Mouse (Mus musculus) adrenal gland, postnatal 36 days (tissue): ENCODE data around the gene Pold4. TPM values are rescaled to one million over a fixed set of nuclear protein-coding genes. Genes with fewer than 3 reads are reported as not detected.
A peak's percentile ranks its signal among the peaks of the same experiment; 100 is the strongest.

Experiments used
- DNase-seq, 2 experiments: peaks; one replicate each; pipeline ENCODE4 v3.0.0; 2021; ENCODE audit warnings: mixed read lengths in 1 of 2
- long read RNA-seq, 2 experiments: library from polyadenylated mRNA; stranded (forward); transcript quantifications; one replicate each; pipeline ENCODE4 v2.0.0; 2021; ENCODE audit warnings: borderline sequencing depth in 2 of 2
- total RNA-seq, 2 experiments: library from RNA; stranded (reverse); gene quantifications; 2 replicates each; pipeline ENCODE4 v1.2.3; 2021

The Pold4 gene
- total RNA-seq, result 10 to 100 TPM; 50.2 to 54.4 TPM
- long read RNA-seq, experiment 1, transcript Pold4-201 (4 exons, 913 nt), result major isoform, 38 of 43 reads
- long read RNA-seq, experiment 1, partial matches to known transcripts, result 1 of 43 reads
- long read RNA-seq, experiment 1, other reads (novel, unspliced or antisense), result 4 of 43 reads
- long read RNA-seq, experiment 2, transcript Pold4-201 (4 exons, 913 nt), result major isoform, 13 of 19 reads
- long read RNA-seq, experiment 2, partial matches to known transcripts, result 1 of 19 reads
- long read RNA-seq, experiment 2, other reads (novel, unspliced or antisense), result 3 of 19 reads

DNA sequence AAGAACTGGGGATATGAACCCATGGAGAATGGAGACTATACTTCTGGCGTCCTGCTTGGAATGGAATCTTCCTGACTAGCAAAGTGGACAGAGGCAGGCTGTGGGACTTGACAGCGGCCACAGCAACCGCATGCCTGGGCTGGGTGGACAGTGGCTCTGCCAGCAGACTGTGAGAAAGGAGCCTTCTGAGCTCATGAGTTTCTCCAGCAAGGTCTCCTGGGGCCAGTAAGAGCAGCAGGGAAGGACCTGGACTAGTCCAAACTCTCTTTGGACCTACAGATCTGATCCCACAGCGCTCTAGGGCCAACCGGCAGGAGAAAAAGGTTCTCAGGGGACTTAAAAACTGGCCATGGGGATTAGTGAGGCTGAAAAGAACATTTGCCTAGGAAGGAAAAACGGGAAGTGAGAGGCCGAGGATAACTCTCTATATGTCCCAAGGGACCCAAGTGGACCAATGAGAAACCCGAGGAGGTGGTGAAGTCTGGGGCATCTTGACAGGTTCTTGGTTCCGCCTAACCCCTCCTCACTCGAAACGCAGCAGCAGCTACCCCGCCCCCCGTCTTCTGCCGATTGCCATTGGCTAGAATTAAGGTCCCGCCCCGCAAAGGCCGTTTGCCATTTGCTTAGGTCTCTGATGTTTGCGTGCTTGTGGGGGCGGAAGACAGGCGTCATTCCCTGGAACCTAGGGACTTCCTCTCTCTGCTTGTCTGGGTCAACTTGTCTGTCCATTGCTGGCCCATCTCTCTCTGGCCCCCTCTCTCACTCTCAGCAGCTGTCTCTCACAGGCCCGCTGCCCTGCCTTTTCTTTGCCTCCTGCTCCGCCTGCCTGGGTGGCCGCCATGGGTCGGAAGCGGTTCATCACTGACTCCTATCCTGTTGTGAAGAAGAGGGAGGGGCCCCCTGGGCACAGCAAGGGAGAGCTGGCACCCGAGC, at the start of gene Pold4:
Gene Pold4 (plus strand): TSS at position 647 of the 933 bp plus-strand sequence.
- peak; percentile 96 to 99 for DNase-seq

DNA sequence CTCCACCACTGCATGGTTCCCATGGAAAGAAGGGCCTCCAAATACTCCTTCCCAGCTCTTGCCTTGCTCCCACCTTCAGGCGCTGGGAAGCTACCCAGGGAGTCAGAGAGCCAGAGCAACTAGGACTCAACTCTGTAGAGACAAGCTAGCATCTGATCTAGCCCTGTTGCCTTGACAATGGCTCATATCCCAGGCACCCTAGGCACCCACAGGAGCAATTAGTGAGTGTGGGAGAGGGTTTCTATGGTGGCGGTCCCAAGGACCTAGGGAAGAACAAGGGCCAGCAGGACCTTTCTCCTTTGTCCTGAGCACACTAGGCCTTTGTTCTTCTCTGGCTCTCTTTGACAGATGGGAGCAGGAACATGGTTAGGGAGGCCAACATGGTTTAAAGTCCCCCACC, 48.0 kb upstream of the Pold4 start:
- no peak for DNase-seq

DNA sequence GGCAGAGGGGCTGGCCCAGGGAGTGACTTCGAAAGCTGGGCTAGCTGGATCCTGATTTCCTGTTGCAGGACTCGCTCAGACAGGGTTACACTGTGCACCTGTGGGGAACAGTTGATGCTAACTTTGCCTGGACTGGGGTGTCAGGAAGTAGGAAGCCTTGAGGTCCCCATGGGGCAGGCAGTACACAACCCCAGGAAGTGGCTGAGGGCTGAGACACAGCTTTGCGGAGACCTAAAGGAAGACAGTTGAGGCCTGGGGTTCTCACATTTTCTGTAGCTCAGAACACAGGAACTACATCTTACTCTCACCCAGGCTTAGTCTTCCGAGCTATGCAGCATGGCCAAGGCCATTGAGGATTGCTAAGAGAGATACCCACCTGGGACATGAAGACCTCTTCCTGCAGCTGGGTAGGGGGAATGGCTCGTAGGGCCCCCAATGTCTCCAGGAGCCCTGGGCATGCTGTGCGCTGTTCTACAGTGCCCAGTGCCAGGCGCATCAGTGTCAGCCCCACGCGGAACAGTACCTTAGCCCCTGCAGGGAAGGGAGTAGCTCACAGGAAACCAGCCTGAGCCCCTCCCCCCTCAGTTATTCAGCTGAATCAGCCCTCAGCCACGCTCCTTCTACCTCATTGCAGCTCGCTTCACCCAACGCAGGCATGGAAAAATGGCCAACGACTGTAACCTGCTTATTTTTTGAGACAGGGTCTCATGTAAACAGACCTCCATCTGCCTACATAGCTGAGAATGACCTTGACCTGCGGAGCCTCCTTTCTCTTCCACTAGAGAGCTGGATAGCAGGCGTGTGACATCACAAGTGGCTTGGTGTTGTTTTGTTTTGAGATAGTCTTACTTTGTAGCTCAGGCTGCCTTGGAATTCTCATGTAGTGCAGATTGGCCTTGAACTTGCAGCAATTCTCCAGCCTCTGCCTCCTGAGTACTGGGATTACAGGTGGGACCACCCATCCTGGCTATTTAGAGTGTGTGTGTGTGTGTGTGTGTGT, 46.4 kb upstream of the Pold4 start:
- peak in 1 of 2 experiments; percentile 55 for DNase-seq

GRCm38 (mm10) chr19:4187303-4187702, 44.4 kb upstream of the Pold4 start:
- DNase-seq, result no peak

- no peak for DNase-seq
Observed at GRCm38 (mm10) chr19:4189051-4189620, 42.6 kb upstream of the Pold4 start.

- peak in 1 of 2 experiments; percentile 55 for DNase-seq
Observed at GRCm38 (mm10) chr19:4190831-4191334, 40.8 kb upstream of the Pold4 start, which contains the start of gene Tbc1d10c. Gene Tbc1d10c (minus strand): TSS chr19:4191284.

DNA sequence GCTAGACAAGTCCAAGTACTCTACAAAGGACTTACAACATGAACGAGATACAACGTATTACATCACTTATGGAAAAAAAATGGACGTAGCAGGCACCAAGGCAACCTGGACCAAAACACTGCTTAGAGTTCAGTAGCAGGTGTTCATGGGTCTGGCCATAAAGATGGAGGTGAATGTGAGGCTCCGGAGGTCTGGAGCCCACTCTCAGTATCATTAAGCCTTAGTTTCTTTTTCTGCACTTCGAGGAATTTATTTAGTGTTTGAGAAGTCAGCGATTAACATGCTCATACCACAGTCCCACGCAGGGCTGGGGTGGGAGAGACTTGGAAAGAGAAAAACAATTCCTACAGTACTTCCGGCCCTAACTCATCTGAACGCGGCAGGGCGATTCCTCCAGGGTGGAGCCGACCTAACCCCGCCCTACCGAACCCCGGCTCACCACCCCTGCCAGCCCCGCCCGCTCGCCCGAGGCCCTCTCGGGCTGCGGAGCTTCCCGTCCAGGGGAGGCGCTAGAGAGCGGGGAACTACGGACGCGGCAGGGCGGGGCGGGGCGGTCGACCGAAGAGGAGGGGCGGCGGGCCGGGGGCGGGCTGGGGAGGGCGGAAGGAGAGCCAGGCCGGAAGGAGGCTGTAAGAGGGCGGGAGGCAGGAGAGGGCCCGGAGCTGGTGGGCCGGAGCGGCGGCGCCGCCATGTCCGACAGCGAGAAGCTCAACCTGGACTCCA, 40.0 kb upstream of the Pold4 start, which contains the start of gene Ppp1ca:
Gene Ppp1ca (plus strand): TSS at position 538 of the 723 bp plus-strand sequence.
- peak; percentile 98 to 99 for DNase-seq

DNA sequence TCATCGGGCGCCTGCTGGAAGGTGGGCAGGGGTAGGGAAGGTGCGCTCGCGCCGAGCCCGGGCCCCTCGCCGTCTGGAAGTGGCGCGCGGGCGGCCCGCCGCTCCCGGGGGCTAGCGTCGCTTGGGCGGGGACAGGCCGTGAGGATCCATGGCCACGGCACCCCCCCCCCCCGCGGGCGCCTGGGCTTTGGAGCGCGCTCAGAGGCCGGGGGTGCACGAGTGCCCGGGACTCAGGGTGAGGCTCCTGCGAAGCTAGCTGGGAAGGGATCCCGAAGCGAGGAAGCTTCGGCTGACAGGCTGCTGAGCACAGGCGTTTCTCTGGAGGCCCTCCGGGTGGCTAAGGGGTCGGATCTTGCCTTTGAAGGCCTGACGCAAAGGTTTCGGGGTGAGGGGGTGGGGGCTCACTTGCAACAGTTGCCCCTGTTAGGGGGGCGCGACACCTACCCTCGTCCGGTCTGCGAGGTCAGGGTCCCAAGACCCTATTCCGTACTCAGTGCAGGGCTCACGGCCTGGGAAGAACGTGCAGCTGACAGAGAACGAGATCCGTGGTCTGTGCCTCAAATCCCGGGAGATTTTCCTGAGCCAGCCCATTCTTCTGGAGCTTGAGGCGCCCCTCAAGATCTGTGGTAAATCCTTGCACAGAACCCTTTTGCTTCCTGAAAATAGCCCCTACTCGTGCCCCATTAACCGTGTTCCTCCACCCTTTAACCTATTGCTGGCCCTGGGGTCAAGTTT, 39.3 kb upstream of the Pold4 start:
- DNase-seq, result peak in 1 of 2 experiments; percentile 37

DNA sequence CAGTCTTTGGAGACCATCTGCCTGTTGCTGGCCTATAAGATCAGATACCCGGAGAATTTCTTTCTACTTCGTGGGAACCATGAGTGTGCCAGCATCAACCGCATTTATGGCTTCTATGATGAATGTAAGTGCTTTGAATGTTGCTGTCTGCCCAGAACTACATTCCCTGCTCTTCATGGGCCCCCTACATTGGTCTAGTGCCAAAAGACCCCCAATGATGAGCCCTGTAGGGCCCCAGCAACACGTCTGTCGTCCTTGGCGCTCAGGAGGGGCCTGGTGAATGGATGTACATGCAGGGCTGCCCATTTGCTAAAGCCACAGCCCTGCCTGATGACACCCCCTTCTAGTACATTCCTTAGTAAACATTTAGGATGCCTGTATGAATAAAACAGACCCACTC, 38.6 kb upstream of the Pold4 start:
- no peak for DNase-seq

GRCm38 (mm10) chr19:4194021-4194724, 37.5 kb upstream of the Pold4 start:
- DNase-seq, result peak; percentile 47 to 62

GRCm38 (mm10) chr19:4194776-4195650, 36.7 kb upstream of the Pold4 start:
- peak in 1 of 2 experiments; percentile 57 for DNase-seq

DNA sequence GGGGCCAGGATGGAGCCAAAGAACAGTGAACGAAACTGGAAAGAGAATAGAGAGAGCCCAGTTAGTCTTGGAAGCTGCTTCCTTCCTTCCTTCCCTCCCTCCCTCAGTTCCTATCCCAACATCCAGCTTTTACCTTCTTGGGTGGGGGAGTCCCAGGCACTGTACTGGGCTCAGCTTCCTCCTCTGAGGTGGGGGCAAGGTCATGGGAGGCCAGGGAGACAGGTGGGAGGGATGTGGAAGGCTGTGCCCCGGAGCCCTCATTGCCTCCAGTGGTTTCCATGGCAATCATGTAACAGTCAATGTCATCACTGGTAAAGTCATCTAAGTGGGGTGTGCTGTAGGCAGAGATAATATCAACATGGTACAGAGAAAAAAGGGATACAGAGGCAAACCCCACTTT, 35.7 kb upstream of the Pold4 start:
- DNase-seq, result no peak

- peak in 1 of 2 experiments; percentile 53 for DNase-seq
Observed at GRCm38 (mm10) chr19:4196548-4196947, 35.2 kb upstream of the Pold4 start.

DNA sequence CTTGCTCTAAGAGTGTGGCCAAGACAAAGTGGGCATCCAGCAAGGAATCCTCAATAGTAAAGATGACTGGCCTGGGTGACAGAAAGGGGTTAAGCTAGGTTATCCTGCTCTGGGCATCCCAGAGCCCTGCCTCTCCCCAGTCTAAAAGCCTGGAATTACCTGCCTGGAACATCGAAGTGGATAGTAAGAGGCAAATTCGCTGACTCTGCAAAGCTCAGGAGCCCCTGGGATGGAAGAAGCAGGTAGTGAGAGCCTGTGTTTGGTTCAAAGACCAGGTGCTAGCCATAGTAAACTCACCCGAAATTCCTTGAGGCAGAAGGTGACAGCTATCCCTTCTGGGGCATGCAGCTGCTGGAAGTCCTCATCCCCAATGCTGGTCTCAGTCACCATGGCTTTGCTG, 34.5 kb upstream of the Pold4 start:
- no peak for DNase-seq

- peak; percentile 95 to 98 for DNase-seq
Observed at GRCm38 (mm10) chr19:4201291-4201909, 30.3 kb upstream of the Pold4 start, which contains the start of gene Rad9a. Gene Rad9a (minus strand): TSS chr19:4201662.

DNA sequence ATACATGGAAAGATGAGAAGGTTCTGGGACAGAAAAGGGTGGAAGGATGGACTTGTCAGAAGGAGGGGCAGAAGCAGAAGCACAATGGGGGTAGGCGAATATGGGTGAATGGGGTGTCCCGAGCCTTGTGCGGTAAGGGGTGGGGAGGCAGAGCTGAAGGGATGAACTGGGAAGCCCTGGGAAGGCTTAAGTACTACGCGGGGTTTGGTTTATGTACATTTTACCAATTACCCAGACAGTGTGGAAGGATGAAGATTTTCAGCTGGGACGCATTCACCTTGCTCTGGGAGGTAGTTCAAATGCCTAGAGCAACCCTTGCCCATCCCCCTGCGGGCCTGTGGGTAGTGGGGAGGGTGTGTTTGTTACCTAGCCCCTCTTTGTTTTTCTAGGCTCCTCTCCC, 29.6 kb upstream of the Pold4 start:
- no peak for DNase-seq

- no peak for DNase-seq
Observed at GRCm38 (mm10) chr19:4203148-4203547, 28.6 kb upstream of the Pold4 start.
